Mouse (Mus musculus) forebrain, embryonic 13.5 days (tissue): ENCODE results near the gene Gm498. TPM values are rescaled to one million over a fixed set of nuclear protein-coding genes. Genes with fewer than 3 reads are reported as not detected.

Experiments used
- ATAC-seq: fragments of 200-750 bp; cut with Nextera tagmentation; 2 replicates; pipeline ENCODE4 v1.8.0; 2017
- H3K27ac ChIP-seq: fragments of 300-500 bp; sonication (generic); 2 replicates; pipeline ENCODE4 v1.5.1; 2015; ENCODE audit warnings: inconsistent platforms, mild to moderate bottlenecking, moderate library complexity
- H3K27me3 ChIP-seq: fragments of 300-500 bp; sonication (generic); 2 replicates; pipeline ENCODE4 v1.6.1; 2015; ENCODE audit warnings: mild to moderate bottlenecking, inconsistent platforms
- H3K36me3 ChIP-seq: fragments of 300-500 bp; sonication (generic); 2 replicates; pipeline ENCODE4 v1.6.1; 2015; ENCODE audit warnings: mild to moderate bottlenecking, inconsistent platforms; ENCODE audit not compliant: poor library complexity, severe bottlenecking
- H3K4me1 ChIP-seq: fragments of 300-500 bp; sonication (generic); 2 replicates; pipeline ENCODE4 v1.6.1; 2015; ENCODE audit warnings: inconsistent platforms
- H3K4me2 ChIP-seq: fragments of 300-500 bp; sonication (generic); 2 replicates; pipeline ENCODE4 v1.6.1; 2015; ENCODE audit warnings: inconsistent platforms, mild to moderate bottlenecking, moderate library complexity
- H3K4me3 ChIP-seq: fragments of 300-500 bp; sonication (generic); 2 replicates; pipeline ENCODE4 v1.5.1; 2015; ENCODE audit warnings: mild to moderate bottlenecking, inconsistent platforms
- H3K9ac ChIP-seq: fragments of 300-500 bp; sonication (generic); 2 replicates; pipeline ENCODE4 v1.6.1; 2015; ENCODE audit warnings: mild to moderate bottlenecking, inconsistent platforms
- H3K9me3 ChIP-seq: fragments of 300-500 bp; sonication (generic); replicated peaks from 2 replicates; pipeline ENCODE4 v1.6.1; 2016; ENCODE audit warnings: inconsistent platforms
- WGBS: fragments of 180-500 bp; shearing (Covaris S2); methylation state at CpG from one replicate; pipeline ENCODE4 v1.1.7; 2015; 5-methylcytosine and 5-hydroxymethylcytosine counted together
- polyA plus RNA-seq: library from polyadenylated mRNA; unstranded; fragments of >200 nt; fragmentation: Nextera tagmentation; extraction: Ambion mirVana; gene quantifications from 2 replicates; pipeline ENCODE4 v1.2.1, GENCODE M21; 2015

Gene Gm498
- polyA plus RNA-seq, 1 experiment from 2014 or later: not detected

GRCm38 (mm10) chr7:143834316-143834715 lies 32.3 kb upstream of the Gm498 start:
- Histone ChIP-seq H3K27me3 (no peaks in the 10 kb centered on the region), H3K4me3 (no peak overlapping the region), H3K4me1 (peaks cover 53% of the 10 kb centered on the region), H3K9ac (no peak overlapping the region), H3K4me2 (no peak overlapping the region), H3K27ac (no peak overlapping the region), H3K9me3 (no peaks in the 10 kb centered on the region), H3K36me3 (peaks cover 45% of the 10 kb centered on the region)
- 93% methylated on average over 2 of the region's 2 CpGs for WGBS
- ATAC-seq: no peak

DNA sequence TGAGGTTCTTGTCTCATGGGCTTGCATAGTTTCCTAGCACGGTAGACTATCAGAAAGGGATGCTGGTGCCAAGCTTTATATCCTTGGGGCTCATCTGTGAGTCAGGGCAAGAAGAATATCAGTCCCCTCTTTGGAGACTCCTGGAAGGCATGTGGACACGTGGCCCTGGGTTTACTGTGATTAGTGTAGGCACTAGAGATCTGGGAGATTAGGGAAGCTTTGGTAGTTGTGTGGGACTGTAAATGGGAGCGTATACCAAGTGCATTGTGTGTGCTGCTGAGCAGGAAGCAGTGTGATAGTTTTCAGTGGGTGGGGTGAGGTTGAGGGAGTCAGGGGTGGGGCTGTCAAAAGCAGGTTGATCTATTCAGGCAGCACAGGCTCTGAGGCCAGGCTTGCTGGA lies 31.7 kb upstream of the Gm498 start:
- no peak for ATAC-seq
- Histone ChIP-seq H3K36me3 (peaks cover 51% of the 10 kb centered on the region), H3K9ac (no peak overlapping the region; the same call in 1 of the 2 replicates), H3K4me2 (no peak overlapping the region), H3K27me3 (no peaks in the 10 kb centered on the region), H3K4me3 (no peak overlapping the region), H3K9me3 (no peaks in the 10 kb centered on the region), H3K27ac (no peak overlapping the region), H3K4me1 (peaks cover 50% of the 10 kb centered on the region)
- WGBS: 83% methylated on average over 3 of the region's 3 CpGs

DNA sequence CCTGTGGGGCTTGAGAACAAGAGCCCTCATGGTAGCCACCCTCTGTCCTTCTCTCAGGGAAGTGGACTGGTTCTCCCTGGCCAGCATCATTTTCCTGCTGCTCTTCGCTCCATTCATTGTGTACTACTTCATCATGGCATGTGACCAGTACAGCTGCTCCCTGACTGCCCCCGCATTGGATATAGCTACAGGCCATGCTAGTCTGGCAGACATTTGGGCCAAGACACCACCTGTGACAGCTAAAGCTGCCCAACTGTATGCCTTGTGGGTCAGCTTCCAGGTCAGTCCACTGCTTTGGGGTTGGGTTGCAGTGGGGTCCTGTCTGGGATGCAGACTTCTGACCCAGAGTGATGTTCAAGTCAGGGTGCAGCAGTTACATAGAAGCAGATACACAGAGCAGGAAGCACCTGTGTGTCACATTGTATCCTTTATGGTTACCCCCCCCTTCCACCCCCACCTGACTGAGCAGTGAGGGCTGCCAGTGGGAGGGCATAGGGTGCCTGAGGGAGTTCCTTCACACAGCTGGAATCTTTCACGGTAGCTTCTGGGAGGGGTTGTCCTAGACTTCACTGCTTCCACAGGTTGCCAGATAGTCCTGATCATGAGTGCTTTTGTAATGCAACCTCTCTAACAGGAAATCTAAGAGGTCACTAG lies 28.8 kb upstream of the Gm498 start:
- peaks cover 73% of the 10 kb centered on the region for H3K36me3 ChIP-seq

GRCm38 (mm10) chr7:143840121-143840520 lies 26.5 kb upstream of the Gm498 start:
- H3K9me3 ChIP-seq: no peaks in the 10 kb centered on the region
- H3K27ac ChIP-seq: no peak overlapping the region
- 95% methylated on average over 5 of the region's 5 CpGs for WGBS
- no peak overlapping the region for H3K9ac ChIP-seq
- H3K4me3 ChIP-seq: no peak overlapping the region
- peaks cover 2% of the 10 kb centered on the region; the same call in 1 of the 2 replicates for H3K4me1 ChIP-seq
- no peak overlapping the region for H3K4me2 ChIP-seq
- H3K36me3 ChIP-seq: peaks cover 91% of the 10 kb centered on the region
- no peak for ATAC-seq
- no peaks in the 10 kb centered on the region for H3K27me3 ChIP-seq

More for the DNA sequence above, 28.8 kb upstream of the Gm498 start:
- H3K4me3 ChIP-seq: no peak overlapping the region
- no peak for ATAC-seq
- H3K9ac ChIP-seq: no peak overlapping the region
- WGBS: 95% methylated on average over 3 of the region's 3 CpGs
- no peak overlapping the region for H3K4me2 ChIP-seq
- H3K9me3 ChIP-seq: no peaks in the 10 kb centered on the region
- peaks cover 25% of the 10 kb centered on the region for H3K4me1 ChIP-seq
- H3K27me3 ChIP-seq: no peaks in the 10 kb centered on the region
- H3K27ac ChIP-seq: no peak overlapping the region

GRCm38 (mm10) chr7:143841301-143841700 lies 25.3 kb upstream of the Gm498 start:
- Histone ChIP-seq H3K4me2 (no peak overlapping the region), H3K27me3 (no peaks in the 10 kb centered on the region), H3K4me1 (no peaks in the 10 kb centered on the region), H3K9me3 (no peaks in the 10 kb centered on the region), H3K4me3 (no peak overlapping the region), H3K36me3 (peaks cover 100% of the 10 kb centered on the region), H3K9ac (no peak overlapping the region), H3K27ac (no peak overlapping the region)
- 97% methylated on average over 8 of the region's 8 CpGs for WGBS
- no peak for ATAC-seq

DNA sequence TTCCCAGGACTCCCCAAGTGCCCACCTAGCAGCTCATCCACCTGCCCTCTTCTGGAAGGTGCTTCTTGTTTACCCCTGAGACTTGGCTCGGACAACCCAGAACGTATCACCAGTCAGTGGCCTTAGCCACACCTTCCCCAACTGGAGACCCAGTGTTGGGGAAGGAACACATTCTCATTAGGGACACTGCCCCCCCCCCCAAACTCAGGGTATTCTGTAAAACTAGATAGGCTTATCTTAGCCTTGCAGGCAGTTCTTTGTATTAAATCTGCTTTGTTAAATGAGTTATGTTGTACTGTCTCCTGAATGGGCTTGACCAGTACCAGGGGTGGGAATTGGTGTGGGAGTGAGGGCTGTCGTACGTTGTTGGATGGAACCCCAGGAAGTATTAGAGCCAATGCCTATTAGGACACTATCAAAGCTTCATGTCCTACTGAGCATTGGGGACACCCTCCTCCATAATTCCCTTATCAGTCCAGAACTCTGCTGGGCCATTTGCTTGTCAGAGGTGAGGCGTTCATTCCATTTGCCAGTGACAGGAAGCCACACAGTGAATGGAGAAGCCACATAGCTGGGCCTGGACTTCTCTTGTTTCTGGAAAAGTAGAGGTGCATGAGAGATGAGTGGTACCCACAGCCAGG lies 18.4 kb upstream of the Gm498 start:
- Histone ChIP-seq H3K9me3 (no peaks in the 10 kb centered on the region), H3K4me1 (no peaks in the 10 kb centered on the region), H3K4me2 (no peak overlapping the region), H3K36me3 (peaks cover 59% of the 10 kb centered on the region), H3K4me3 (no peak overlapping the region), H3K9ac (no peak overlapping the region), H3K27ac (no peak overlapping the region), H3K27me3 (no peaks in the 10 kb centered on the region)
- WGBS: 95% methylated on average over 5 of the region's 5 CpGs
- no peak for ATAC-seq

- no peak overlapping the region for H3K27ac ChIP-seq
- 93% methylated on average over 7 of the region's 8 CpGs for WGBS
- no peak overlapping the region for H3K4me2 ChIP-seq
- no peaks in the 10 kb centered on the region for H3K27me3 ChIP-seq
- ATAC-seq: no peak
- no peak overlapping the region for H3K9ac ChIP-seq
- H3K36me3 ChIP-seq: peaks cover 53% of the 10 kb centered on the region
- H3K9me3 ChIP-seq: no peaks in the 10 kb centered on the region
- no peak overlapping the region for H3K4me3 ChIP-seq
- no peaks in the 10 kb centered on the region for H3K4me1 ChIP-seq
Observed at GRCm38 (mm10) chr7:143848768-143849482, 17.7 kb upstream of the Gm498 start.

DNA sequence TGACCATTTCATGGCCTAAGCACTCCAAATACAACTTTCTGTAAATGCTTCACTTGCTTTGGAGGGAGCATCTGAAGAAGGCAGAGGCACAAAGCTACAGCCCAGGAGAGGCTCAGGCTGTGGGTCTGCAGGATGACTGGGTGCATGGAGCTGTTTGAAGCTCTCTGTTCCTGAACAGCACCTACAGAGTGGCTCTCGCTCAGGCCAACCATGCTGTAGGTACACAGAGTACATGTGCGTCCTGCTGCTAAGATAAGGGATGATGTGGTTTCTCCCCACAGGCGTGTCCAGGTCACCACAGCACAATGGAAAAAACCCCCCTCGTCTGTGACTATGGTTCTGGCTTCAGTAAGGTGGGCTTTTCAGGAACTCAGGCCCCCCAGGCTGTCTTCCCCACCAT lies 2.2 kb downstream of the Gm498 start:
- Histone ChIP-seq H3K27me3 (no peaks in the 10 kb centered on the region), H3K4me1 (no peaks in the 10 kb centered on the region), H3K4me2 (no peak overlapping the region), H3K9me3 (no peaks in the 10 kb centered on the region), H3K27ac (no peak overlapping the region), H3K4me3 (no peak overlapping the region), H3K36me3 (no peaks in the 10 kb centered on the region), H3K9ac (no peak overlapping the region)
- ATAC-seq: no peak
- WGBS: 87% methylated on average over 4 of the region's 4 CpGs

DNA sequence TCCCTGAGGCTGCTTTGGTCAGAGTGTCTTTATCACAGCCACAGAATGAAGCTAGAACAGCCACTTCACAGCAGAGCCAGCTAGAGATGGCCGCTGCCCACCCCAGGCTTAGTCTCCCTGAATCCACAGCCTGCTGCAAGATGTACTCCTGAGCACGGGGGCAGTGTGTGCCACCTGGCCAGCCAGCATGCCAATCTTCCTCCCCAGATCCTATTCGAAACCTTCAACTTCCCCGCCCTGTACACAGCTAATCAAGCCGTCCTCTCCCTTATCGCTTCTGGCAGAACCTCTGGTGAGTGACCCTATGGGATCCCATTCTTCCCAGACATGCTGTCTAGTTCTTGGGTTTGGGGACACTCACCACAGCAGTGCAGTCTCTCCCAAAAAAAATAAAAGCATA lies 17.1 kb downstream of the Gm498 start:
- WGBS: 82% methylated on average over 6 of the region's 6 CpGs
- ATAC-seq: no peak
- H3K27ac ChIP-seq: no peak overlapping the region

DNA sequence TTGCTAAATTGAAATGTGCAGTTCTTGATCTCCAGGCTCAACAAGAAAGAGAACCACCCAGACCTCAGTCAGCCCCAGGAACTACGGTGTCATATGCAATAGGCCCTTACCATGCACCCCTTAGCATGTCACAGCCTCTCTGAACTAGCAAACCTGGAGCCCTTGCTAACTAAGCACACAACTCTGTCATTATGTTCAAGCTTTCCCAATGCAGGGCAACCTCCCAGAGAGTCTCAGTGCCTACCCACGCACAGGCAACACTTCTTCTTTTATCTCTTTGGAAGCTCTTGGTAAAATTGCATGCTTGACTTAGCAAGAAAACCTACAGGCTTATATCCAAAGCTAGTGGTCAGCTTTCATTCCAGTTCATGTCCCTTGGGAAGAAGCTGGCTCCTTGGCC lies 24.5 kb downstream of the Gm498 start:
- 61% methylated on average over 2 of the region's 2 CpGs for WGBS
- no peaks in the 10 kb centered on the region for H3K4me1 ChIP-seq
- no peak overlapping the region for H3K27ac ChIP-seq
- H3K4me3 ChIP-seq: no peak overlapping the region
- no peaks in the 10 kb centered on the region for H3K9me3 ChIP-seq
- no peaks in the 10 kb centered on the region for H3K36me3 ChIP-seq
- ATAC-seq: no peak
- H3K4me2 ChIP-seq: no peak overlapping the region
- no peak overlapping the region for H3K9ac ChIP-seq
- no peaks in the 10 kb centered on the region for H3K27me3 ChIP-seq

More for the DNA sequence above, 17.1 kb downstream of the Gm498 start:
- Histone ChIP-seq H3K27me3 (no peaks in the 10 kb centered on the region), H3K9ac (no peak overlapping the region), H3K9me3 (no peaks in the 10 kb centered on the region), H3K4me2 (no peak overlapping the region), H3K4me1 (no peaks in the 10 kb centered on the region), H3K36me3 (no peaks in the 10 kb centered on the region), H3K4me3 (no peak overlapping the region)

DNA sequence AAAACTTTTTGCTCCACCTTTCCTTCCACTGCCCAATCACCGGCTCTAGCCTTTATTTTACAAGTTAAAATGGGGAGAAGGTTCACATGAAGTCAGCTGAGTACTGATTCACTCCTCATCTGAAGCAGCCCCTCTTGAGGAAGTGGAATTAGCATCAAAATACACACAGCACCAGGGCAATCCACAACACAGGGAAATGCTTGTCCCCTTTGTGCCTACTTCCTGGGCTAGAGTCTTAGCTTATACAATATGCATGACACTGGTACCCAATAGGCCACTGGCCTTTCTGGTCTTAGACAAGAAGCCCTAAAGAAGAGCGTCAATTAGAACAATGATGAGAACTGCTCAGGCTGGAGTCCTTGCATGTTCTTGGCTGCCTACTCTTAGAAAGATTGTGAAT lies 25.7 kb downstream of the Gm498 start:
- no peaks in the 10 kb centered on the region for H3K36me3 ChIP-seq
- H3K4me1 ChIP-seq: no peaks in the 10 kb centered on the region
- no peak overlapping the region for H3K4me2 ChIP-seq
- H3K9ac ChIP-seq: no peak overlapping the region
- no peaks in the 10 kb centered on the region for H3K27me3 ChIP-seq
- no peaks in the 10 kb centered on the region for H3K9me3 ChIP-seq
- no peak overlapping the region for H3K4me3 ChIP-seq
- no peak for ATAC-seq
- H3K27ac ChIP-seq: no peak overlapping the region
- 55% methylated on average over 2 of the region's 2 CpGs for WGBS

GRCm38 (mm10) chr7:143900667-143901066 lies 34.0 kb downstream of the Gm498 start:
- no peaks in the 10 kb centered on the region for H3K9me3 ChIP-seq
- H3K4me3 ChIP-seq: no peak overlapping the region
- H3K36me3 ChIP-seq: no peaks in the 10 kb centered on the region
- ATAC-seq: no peak
- H3K27me3 ChIP-seq: no peaks in the 10 kb centered on the region
- H3K4me2 ChIP-seq: no peak overlapping the region
- no peak overlapping the region for H3K27ac ChIP-seq
- WGBS: 11% methylated on average over 2 of the region's 2 CpGs
- no peak overlapping the region for H3K9ac ChIP-seq
- no peaks in the 10 kb centered on the region for H3K4me1 ChIP-seq
